Mouse (Mus musculus) myocyte (in vitro differentiated cells): ENCODE measurements around the gene Hlcs. TPM values are rescaled to one million over a fixed set of nuclear protein-coding genes. Genes with fewer than 3 reads are reported as not detected.

Experiments used
- H3K27me3 ChIP-seq: one replicate; pipeline ENCODE4 v1.6.1; 2011; ENCODE audit not compliant: control insufficient read depth, insufficient read depth, insufficient read length
- H3K36me3 ChIP-seq: one replicate; pipeline ENCODE4 v1.6.1; 2011; ENCODE audit not compliant: control insufficient read depth, insufficient read depth
- H3K4me2 ChIP-seq: one replicate; pipeline ENCODE4 v1.6.1; 2011; ENCODE audit warnings: low read depth, control low read depth
- H3K4me3 ChIP-seq: one replicate; pipeline ENCODE4 v1.5.1; 2011; ENCODE audit warnings: mild to moderate bottlenecking, control low read depth, moderate library complexity
- H3K79me2 ChIP-seq: one replicate; pipeline ENCODE4 v1.6.1; 2011; ENCODE audit not compliant: control insufficient read depth, insufficient read depth
- H3ac ChIP-seq: one replicate; pipeline ENCODE4 v1.6.1; 2011; ENCODE audit not compliant: control insufficient read depth, insufficient read length
- CEBPB ChIP-seq: IDR thresholded peaks from 2 replicates; pipeline ENCODE4 v1.6.1; 2011; ENCODE audit warnings: mild to moderate bottlenecking, moderate library complexity; ENCODE audit not compliant: poor library complexity, insufficient read depth, severe bottlenecking
- E2F4 ChIP-seq: IDR thresholded peaks from one replicate; pipeline ENCODE4 v1.6.1; 2011; ENCODE audit warnings: mild to moderate bottlenecking, control low read depth, moderate library complexity; ENCODE audit not compliant: insufficient read depth
- MAX ChIP-seq: IDR thresholded peaks from one replicate; pipeline ENCODE4 v1.6.1; 2011; ENCODE audit warnings: low read depth, mild to moderate bottlenecking, control low read depth
- MYOD1 ChIP-seq, 3 experiments: IDR thresholded peaks; one replicate each; pipeline ENCODE4 v1.6.1; 2011; ENCODE audit warnings: control low read depth in 2 of 3, low read depth in 2 of 3, mild to moderate bottlenecking in 2 of 3, moderate library complexity in 1 of 3; ENCODE audit not compliant: insufficient read length in 2 of 3, control insufficient read depth in 1 of 3
- MYOG ChIP-seq, 3 experiments: IDR thresholded peaks; one replicate each; pipeline ENCODE4 v1.6.1; 2011; ENCODE audit warnings: control low read depth in 2 of 3, low read depth in 2 of 3, mild to moderate bottlenecking in 2 of 3; ENCODE audit not compliant: insufficient read length in 2 of 3, control insufficient read depth in 1 of 3, insufficient read depth in 1 of 3
- POLR2A ChIP-seq: IDR thresholded peaks from one replicate; pipeline ENCODE4 v1.6.1; 2011; ENCODE audit warnings: low read depth, mild to moderate bottlenecking, control low read depth, moderate library complexity; ENCODE audit not compliant: insufficient read length
- POLR2AphosphoS2 ChIP-seq: IDR thresholded peaks from one replicate; pipeline ENCODE4 v1.6.1; 2011; ENCODE audit warnings: low read depth, control low read depth; ENCODE audit not compliant: insufficient read length
- REST ChIP-seq: IDR thresholded peaks from one replicate; pipeline ENCODE4 v1.6.1; 2011; ENCODE audit warnings: mild to moderate bottlenecking, control low read depth, moderate library complexity; ENCODE audit not compliant: insufficient read depth, insufficient read length
- SRF ChIP-seq: IDR thresholded peaks from one replicate; pipeline ENCODE4 v1.6.1; 2011; ENCODE audit warnings: low read depth; ENCODE audit not compliant: control insufficient read depth, insufficient read length
- TCF12 ChIP-seq: IDR thresholded peaks from one replicate; pipeline ENCODE4 v1.6.1; 2011; ENCODE audit warnings: mild to moderate bottlenecking, control low read depth; ENCODE audit not compliant: poor library complexity, insufficient read depth, severe bottlenecking
- TCF3 ChIP-seq: IDR thresholded peaks from one replicate; pipeline ENCODE4 v1.6.1; 2011; ENCODE audit warnings: low read depth, control low read depth; ENCODE audit not compliant: insufficient read length
- USF1 ChIP-seq: IDR thresholded peaks from one replicate; pipeline ENCODE4 v1.6.1; 2011; ENCODE audit warnings: low read depth, mild to moderate bottlenecking, control low read depth, moderate library complexity
- polyA plus RNA-seq: library from polyadenylated mRNA; unstranded; fragments of >200 nt; fragmentation: generic; extraction: Trizol; gene quantifications from one replicate; pipeline ENCODE4 v1.2.1, GENCODE M21; 2012; ENCODE audit warnings: missing spikeins

The Hlcs gene
- polyA plus RNA-seq, 1 experiment, result 3.2 TPM

- TF ChIP-seq TCF12 (no peak), REST (no peak), SRF (no peak), E2F4 (no peak), POLR2AphosphoS2 (no peak), POLR2A (no peak), MYOG (IDR thresholded peaks at IDR 0.05; ENCODE audit: control insufficient read depth in 1 of 3, insufficient read depth in 1 of 3, insufficient read length in 2 of 3, low read depth in 2 of 3) (no peak), USF1 (no peak), MAX (no peak), MYOD1 (IDR thresholded peaks at IDR 0.05; ENCODE audit: control insufficient read depth in 1 of 3, insufficient read length in 2 of 3, low read depth in 2 of 3) (no peak), TCF3 (no peak), CEBPB (no peak)
- Histone ChIP-seq H3K27me3 (no peaks in the 10 kb centered on the region), H3K36me3 (no peaks in the 10 kb centered on the region), H3K79me2 (no peaks in the 10 kb centered on the region), H3K4me2 (no peak overlapping the region), H3ac (no peak overlapping the region), H3K4me3 (no peak overlapping the region)
These were observed 82.9 kb downstream of the Hlcs start for GRCm38 (mm10) chr16:94230499-94230898.

GRCm38 (mm10) chr16:94229890-94230289 lies 83.5 kb downstream of the Hlcs start:
- TF ChIP-seq POLR2A, result no peak
- TF ChIP-seq SRF, result no peak
- no peak for TF ChIP-seq USF1
- TF ChIP-seq POLR2AphosphoS2, result no peak
- TF ChIP-seq E2F4, result no peak
- TF ChIP-seq CEBPB, result no peak
- no peak for TF ChIP-seq REST
- TF ChIP-seq TCF3, result no peak
- no peak for TF ChIP-seq TCF12
- no peaks in the 10 kb centered on the region for H3K27me3 ChIP-seq
- peak overlapping the region; percentile 50 for H3K4me2 ChIP-seq
- no peaks in the 10 kb centered on the region for H3K36me3 ChIP-seq
- H3K79me2 ChIP-seq, result no peaks in the 10 kb centered on the region
- no peak overlapping the region for H3K4me3 ChIP-seq
- H3ac ChIP-seq, result no peak overlapping the region

- no peak for TF ChIP-seq MAX
- TF ChIP-seq MYOD1 (IDR thresholded peaks at IDR 0.05; ENCODE audit: control insufficient read depth in 1 of 3, insufficient read length in 2 of 3, low read depth in 2 of 3), result peak in 1 of 3 experiments; percentile 7
- H3K27me3 ChIP-seq, result no peaks in the 10 kb centered on the region
- no peak overlapping the region for H3K4me3 ChIP-seq
- no peaks in the 10 kb centered on the region for H3K36me3 ChIP-seq
- no peak overlapping the region for H3ac ChIP-seq
- H3K4me2 ChIP-seq, result peak overlapping the region; percentile 50
- H3K79me2 ChIP-seq, result no peaks in the 10 kb centered on the region
These were observed 84.4 kb downstream of the Hlcs start for GRCm38 (mm10) chr16:94228858-94229555.

GRCm38 (mm10) chr16:94227328-94228018 lies 85.9 kb downstream of the Hlcs start:
- no peak for TF ChIP-seq USF1
- no peak for TF ChIP-seq MYOG (IDR thresholded peaks at IDR 0.05; ENCODE audit: control insufficient read depth in 1 of 3, insufficient read depth in 1 of 3, insufficient read length in 2 of 3, low read depth in 2 of 3)
- no peak for TF ChIP-seq SRF
- no peak for TF ChIP-seq CEBPB
- TF ChIP-seq TCF3, result no peak
- no peak for TF ChIP-seq REST
- no peak for TF ChIP-seq E2F4
- no peak for TF ChIP-seq TCF12
- no peak for TF ChIP-seq MYOD1 (IDR thresholded peaks at IDR 0.05; ENCODE audit: control insufficient read depth in 1 of 3, insufficient read length in 2 of 3, low read depth in 2 of 3)
- TF ChIP-seq POLR2AphosphoS2, result no peak

GRCm38 (mm10) chr16:94223363-94223720 lies 90.0 kb downstream of the Hlcs start:
- Histone ChIP-seq H3K4me3 (no peak overlapping the region), H3K79me2 (no peaks in the 10 kb centered on the region), H3K27me3 (no peaks in the 10 kb centered on the region), H3K36me3 (no peaks in the 10 kb centered on the region), H3K4me2 (no peak overlapping the region), H3ac (no peak overlapping the region)
- TF ChIP-seq CEBPB, result no peak
- TF ChIP-seq USF1, result no peak
- no peak for TF ChIP-seq POLR2A
- TF ChIP-seq MYOD1 (IDR thresholded peaks at IDR 0.05; ENCODE audit: control insufficient read depth in 1 of 3, insufficient read length in 2 of 3, low read depth in 2 of 3), result no peak
- no peak for TF ChIP-seq SRF
- no peak for TF ChIP-seq REST
- TF ChIP-seq MAX, result no peak
- TF ChIP-seq TCF3, result no peak
- TF ChIP-seq TCF12, result no peak
- TF ChIP-seq E2F4, result no peak
- TF ChIP-seq POLR2AphosphoS2, result no peak
- TF ChIP-seq MYOG (IDR thresholded peaks at IDR 0.05; ENCODE audit: control insufficient read depth in 1 of 3, insufficient read depth in 1 of 3, insufficient read length in 2 of 3, low read depth in 2 of 3), result no peak

More at GRCm38 (mm10) chr16:94227328-94228018, 85.9 kb downstream of the Hlcs start:
- H3K79me2 ChIP-seq, result no peaks in the 10 kb centered on the region
- no peak overlapping the region for H3K4me3 ChIP-seq
- no peak overlapping the region for H3ac ChIP-seq
- no peaks in the 10 kb centered on the region for H3K36me3 ChIP-seq
- H3K4me2 ChIP-seq, result no peak overlapping the region
- no peaks in the 10 kb centered on the region for H3K27me3 ChIP-seq
